Mouse (Mus musculus) adrenal gland, postnatal 0 days (tissue): ENCODE data around the gene Tubgcp6. TPM values are rescaled to one million over a fixed set of nuclear protein-coding genes. Genes with fewer than 3 reads are reported as not detected.

Experiments used
- microRNA-seq: library from miRNA; unstranded; fragments of <30 nt; microRNA quantifications from one replicate; pipeline ENCODE4, GENCODE M21; 2016; ENCODE audit warnings: borderline replicate concordance; ENCODE audit not compliant: insufficient number of aligned reads
- polyA plus RNA-seq: library from polyadenylated mRNA; unstranded; fragments of >200 nt; fragmentation: Nextera tagmentation; extraction: Ambion mirVana; gene quantifications from 2 replicates; pipeline ENCODE4 v1.2.1, GENCODE M21; 2015

Gene Tubgcp6
- polyA plus RNA-seq = 4.6 and 5.7 TPM in 2 replicates

GRCm38 (mm10) chr15:89122649-89123366 lies at the start of gene Tubgcp6:
Gene Tubgcp6, minus strand, starts transcription at chr15:89123112.

GRCm38 (mm10) chr15:89149271-89150040 lies 26.5 kb upstream of the Tubgcp6 start, which contains the start of gene Mapk11:
Gene Mapk11, minus strand, starts transcription at chr15:89149628.

GRCm38 (mm10) chr15:89140659-89141252 lies 17.8 kb upstream of the Tubgcp6 start, which contains the start of gene Mapk12:
Gene Mapk12, minus strand, starts transcription at chr15:89140703.

DNA sequence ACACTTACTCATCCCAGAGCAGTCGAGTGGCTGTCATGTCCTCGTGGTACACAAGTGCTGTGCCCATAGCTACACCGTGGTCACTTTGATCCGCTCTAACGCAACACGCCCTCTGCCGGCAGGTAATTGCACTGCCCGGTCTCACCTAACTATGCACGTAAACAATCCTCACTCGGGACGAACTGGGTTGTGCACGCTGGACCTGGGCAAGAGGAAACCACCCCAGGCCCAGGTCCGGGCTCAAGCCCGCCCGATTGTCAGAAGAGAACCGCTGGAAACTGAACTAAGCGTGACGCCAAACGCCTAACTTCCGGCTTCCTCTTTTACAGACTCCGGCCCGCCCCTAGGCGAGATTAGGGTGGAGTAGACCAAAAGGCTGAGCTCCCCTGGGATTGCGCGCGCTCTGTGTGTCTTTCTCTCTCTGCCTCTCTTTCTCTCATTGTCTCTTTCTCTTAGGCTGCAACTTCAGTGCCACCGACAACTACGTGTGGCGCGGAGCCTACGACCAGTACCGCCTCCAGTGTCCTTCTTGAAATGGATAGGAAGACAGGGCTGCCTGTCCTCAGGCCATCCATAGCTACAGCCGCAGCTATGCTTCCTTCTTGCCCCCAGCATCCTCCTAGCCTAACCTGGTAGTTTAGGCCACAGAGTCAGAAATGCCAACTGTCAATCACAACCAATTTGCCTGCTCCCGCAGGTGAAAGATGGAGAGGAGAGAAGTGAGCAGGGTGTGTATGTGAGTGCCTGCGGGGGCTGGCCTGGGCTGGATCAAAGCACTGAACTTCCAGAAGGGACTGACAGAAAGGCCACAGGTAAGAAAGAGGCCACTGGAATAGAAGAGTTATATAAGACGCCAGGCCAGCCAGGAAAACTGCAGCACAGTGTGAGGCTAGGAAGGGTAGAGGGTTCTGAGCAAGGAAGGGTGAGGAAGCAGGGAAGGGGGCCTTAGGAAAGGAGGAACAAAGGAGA lies 5.8 kb upstream of the Tubgcp6 start, which contains the start of gene Hdac10:
TSS of gene Hdac10 (minus strand) at position 319 of the 969 bp plus-strand sequence.

DNA sequence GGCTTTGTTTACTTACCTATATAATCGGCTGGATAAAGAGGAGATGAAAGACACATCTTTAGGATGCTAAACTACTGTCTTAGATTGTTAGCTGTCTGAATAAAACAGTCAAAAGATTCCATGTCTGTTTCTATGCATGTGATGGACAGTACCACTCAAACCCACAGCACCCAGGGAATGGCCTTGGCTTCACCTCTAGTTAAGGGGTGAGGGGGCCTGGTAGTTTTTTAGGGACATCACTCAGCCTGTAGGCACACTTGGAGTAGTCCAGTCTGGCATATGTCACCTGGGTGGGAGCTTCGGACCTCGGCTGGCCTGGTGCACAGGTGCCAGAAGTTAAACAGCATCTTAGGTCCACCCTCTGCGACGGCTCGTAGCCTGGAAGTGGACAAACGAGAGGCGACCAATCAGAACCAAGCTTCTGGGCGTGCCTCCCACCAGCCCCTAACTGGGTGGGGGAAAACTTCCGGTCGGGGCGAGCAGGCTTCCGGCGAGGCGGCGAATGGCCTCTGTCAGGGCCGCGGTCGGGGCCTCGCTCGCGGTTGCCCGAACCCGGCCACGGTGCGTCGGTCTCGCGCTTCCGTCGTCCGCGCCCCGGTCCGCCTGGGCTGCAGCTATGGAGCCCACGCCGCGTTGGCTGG lies 34.2 kb downstream of the Tubgcp6 start, which contains the start of gene Selenoo:
TSS of gene Selenoo (plus strand) at position 478 of the 641 bp plus-strand sequence.

DNA sequence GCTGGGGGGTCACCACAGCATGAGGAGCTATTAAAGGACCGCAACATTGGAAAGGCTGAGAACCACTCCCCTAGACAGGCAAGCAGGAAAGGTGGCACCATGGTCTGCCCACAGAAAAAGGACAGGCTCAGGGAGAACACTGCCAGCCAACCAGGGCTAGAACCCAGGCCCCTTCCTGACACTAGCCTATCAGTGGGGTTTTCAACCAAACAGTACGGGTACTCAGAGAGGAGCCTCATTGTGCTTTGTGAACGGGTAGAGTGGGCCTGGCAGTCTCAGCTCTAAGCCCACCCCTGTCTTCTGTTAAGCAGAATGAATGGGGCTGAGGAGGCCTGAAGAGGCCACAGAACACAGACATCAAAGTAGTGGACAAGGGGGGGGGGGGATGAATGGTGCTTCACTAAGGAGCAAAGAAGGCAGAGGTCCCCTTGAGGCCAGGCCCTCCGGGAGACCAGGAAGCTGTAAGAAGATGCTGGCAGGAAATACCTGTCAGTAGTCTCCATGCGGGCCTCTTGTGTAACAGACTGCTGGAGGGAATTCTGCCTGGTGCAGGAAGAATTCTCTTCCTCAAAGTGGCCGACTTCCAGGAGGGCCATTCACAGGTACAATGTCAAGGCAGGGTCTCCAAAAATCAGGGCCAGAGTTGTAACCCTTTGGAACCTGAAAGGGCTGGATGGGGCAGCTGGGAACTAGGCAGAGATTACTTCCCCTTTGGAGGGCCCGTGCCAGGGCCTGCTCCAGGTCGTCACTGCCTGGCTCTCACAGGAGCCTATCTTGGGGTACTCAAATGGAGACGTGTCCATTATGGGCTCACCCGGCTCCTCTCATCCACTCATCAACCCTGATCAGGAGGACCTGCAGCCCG lies 48.1 kb downstream of the Tubgcp6 start, which contains the start of gene Trabd:
TSS of gene Trabd (plus strand) at position 512 of the 865 bp plus-strand sequence.

DNA sequence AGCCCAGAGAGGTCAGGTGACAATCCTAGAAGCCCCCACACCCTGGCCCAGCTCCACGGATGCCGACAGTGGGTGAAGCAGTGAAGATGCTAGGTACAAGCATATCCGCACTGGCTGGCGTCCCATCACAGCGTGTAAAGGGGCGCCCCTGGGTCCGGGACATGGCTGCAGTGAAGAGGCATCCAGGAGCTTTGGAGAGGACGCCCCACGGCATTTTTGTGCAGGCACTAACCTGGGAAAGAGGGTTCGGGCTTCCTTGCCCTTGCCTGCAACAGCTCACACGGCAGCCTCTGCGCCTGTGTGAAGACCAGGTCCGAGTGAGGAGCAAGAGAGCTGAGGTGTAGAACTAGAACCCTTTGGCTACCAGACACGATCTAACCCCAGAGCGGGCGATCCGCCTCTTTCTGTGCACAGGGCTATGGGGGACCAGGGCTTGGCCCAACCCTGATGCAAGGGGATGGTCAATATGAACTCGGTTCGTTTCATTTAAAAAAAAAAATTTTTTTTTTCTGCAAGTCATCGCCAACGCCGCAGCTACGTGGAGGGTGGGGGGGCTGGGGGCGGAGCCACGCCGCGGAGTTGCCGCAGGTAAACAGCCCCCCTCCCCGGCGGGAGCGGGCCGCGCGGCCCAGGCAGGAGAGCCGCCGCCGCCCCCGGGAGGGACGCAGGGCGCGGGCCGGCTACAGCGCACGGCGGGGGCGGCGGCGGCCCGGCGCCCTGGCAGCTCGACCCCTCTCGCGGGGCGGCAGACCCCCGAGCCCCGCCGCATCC lies 63.6 kb downstream of the Tubgcp6 start, which contains the start of gene Panx2:
TSS of gene Panx2 (plus strand) at position 574 of the 771 bp plus-strand sequence.

Small RNA genes lying within 50 kb of the gene (microRNA-seq; reads per million reads assigned to microRNA genes)
- gene Mir7118 = not detected

Other genes with a start within 250 kb of the Tubgcp6 start
- not detected in 2 replicates for gene Ttll8, start 168.7 kb downstream of the Tubgcp6 start, polyA plus RNA-seq
- 0.17 TPM in 1 of 2 replicates, not detected in the other for gene Mlc1, start 144.1 kb downstream of the Tubgcp6 start, polyA plus RNA-seq
- 1.0 TPM in 1 of 2 replicates, not detected in the other for gene Mov10l1, start 140.2 kb downstream of the Tubgcp6 start, polyA plus RNA-seq
- 0.59 and 0.96 TPM in 2 replicates for gene Panx2, start 63.4 kb downstream of the Tubgcp6 start, polyA plus RNA-seq
- gene Trabd, start 48.0 kb downstream of the Tubgcp6 start, polyA plus RNA-seq = 30.3 and 35.1 TPM in 2 replicates
- gene Selenoo, start 34.0 kb downstream of the Tubgcp6 start, polyA plus RNA-seq = 18.2 and 26.4 TPM in 2 replicates
- gene Hdac10, start 5.6 kb upstream of the Tubgcp6 start, polyA plus RNA-seq = 12.6 and 15.6 TPM in 2 replicates
- 6.6 and 7.4 TPM in 2 replicates for gene Mapk12, start 17.6 kb upstream of the Tubgcp6 start, polyA plus RNA-seq
- 6.2 and 8.2 TPM in 2 replicates for gene Mapk11, start 26.5 kb upstream of the Tubgcp6 start, polyA plus RNA-seq
- gene Plxnb2, start 57.7 kb upstream of the Tubgcp6 start, polyA plus RNA-seq = 70.4 and 71.3 TPM in 2 replicates
- 6.5 and 8.6 TPM in 2 replicates for gene Dennd6b, start 73.4 kb upstream of the Tubgcp6 start, polyA plus RNA-seq
- 22.2 and 28.0 TPM in 2 replicates for gene Ppp6r2, start 88.4 kb upstream of the Tubgcp6 start, polyA plus RNA-seq
- gene Sbf1, start 192.2 kb upstream of the Tubgcp6 start, polyA plus RNA-seq = 27.9 and 28.9 TPM in 2 replicates
- not detected in 2 replicates for gene Adm2, start 199.6 kb upstream of the Tubgcp6 start, polyA plus RNA-seq
- gene Miox, start 211.3 kb upstream of the Tubgcp6 start, polyA plus RNA-seq = 0.91 and 1.5 TPM in 2 replicates
- 29.0 and 38.5 TPM in 2 replicates for gene Lmf2, start 232.5 kb upstream of the Tubgcp6 start, polyA plus RNA-seq
- gene Ncaph2, start 232.6 kb upstream of the Tubgcp6 start, polyA plus RNA-seq = 106 and 112 TPM in 2 replicates